24 mouse cellular contexts compared by ENCODE assay signal in genomic region chr11:87730652-87731310, GRCm38 (mm10). TPM values are rescaled to one million over a fixed set of nuclear protein-coding genes. Genes with fewer than 3 reads are reported as not detected.
DNase-seq lines count a peak whose midpoint lies in the region; ATAC-seq lines count a peak whose summit lies in the region.
"Had no signal": no experiment of that assay in that cellular context is flagged by ENCODE, and none has a peak within 500 bp of the region (broad histone marks: within the 10 kb centered on the region; RNA-seq: fewer than 3 reads in every experiment).

No protein-coding gene starts in this region.

- no peaks in the 10 kb centered on the region for H3K36me3 ChIP-seq in midbrain, embryonic 10.5 days
- H3K36me3 ChIP-seq in midbrain, embryonic 14.5 days (ENCODE audit: control insufficient read depth, insufficient read depth, low read length) = no peaks in the 10 kb centered on the region
- peaks cover 6% of the 10 kb centered on the region; the same call in 1 of the 2 replicates for H3K36me3 ChIP-seq in liver, embryonic 11.5 days (ENCODE audit: control insufficient read depth, insufficient read depth, low read length)
- H3K36me3 ChIP-seq: embryonic facial prominence, embryonic 15.5 days; forebrain, embryonic 12.5 days; heart, embryonic 12.5 days; hindbrain, embryonic 13.5 days; limb, embryonic 15.5 days had no signal

- peak overlapping the region; percentile 49; the same call in 1 of the 2 replicates for H3K27ac ChIP-seq in midbrain, embryonic 10.5 days (replicated peaks)
- no peak overlapping the region for H3K27ac ChIP-seq in midbrain, embryonic 14.5 days (replicated peaks; ENCODE audit: low read depth, low read length)
- H3K27ac ChIP-seq in liver, embryonic 11.5 days (ENCODE audit: low read depth, low read length) = peak overlapping the region; percentile 98
- H3K27ac ChIP-seq: embryonic facial prominence, embryonic 15.5 days; forebrain, embryonic 12.5 days; hindbrain, embryonic 13.5 days; limb, embryonic 15.5 days; stomach, postnatal 0 days had no signal

- H3K4me1 ChIP-seq in midbrain, embryonic 10.5 days = peaks cover 35% of the 10 kb centered on the region
- H3K4me1 ChIP-seq in midbrain, embryonic 14.5 days (ENCODE audit: control insufficient read depth, insufficient read depth, low read length) = peaks cover 11% of the 10 kb centered on the region
- peaks cover 79% of the 10 kb centered on the region for H3K4me1 ChIP-seq in liver, embryonic 11.5 days (replicated peaks; ENCODE audit: control insufficient read depth, insufficient read depth, low read length)

- no peak overlapping the region for H3K4me2 ChIP-seq in midbrain, embryonic 14.5 days (ENCODE audit: low read length)
- H3K4me2 ChIP-seq in liver, embryonic 11.5 days = peak overlapping the region; percentile 68
- H3K4me2 ChIP-seq: embryonic facial prominence, embryonic 15.5 days; forebrain, embryonic 12.5 days; heart, embryonic 12.5 days; hindbrain, embryonic 13.5 days; limb, embryonic 15.5 days had no signal

- H3K4me3 ChIP-seq in midbrain, embryonic 10.5 days = no peak overlapping the region
- no peak overlapping the region for H3K4me3 ChIP-seq in midbrain, embryonic 14.5 days (replicated peaks; ENCODE audit: low read depth, low read length)
- no peak overlapping the region; the same call in 1 of the 2 replicates for H3K4me3 ChIP-seq in liver, embryonic 11.5 days (ENCODE audit: low read depth, low read length)
- H3K4me3 ChIP-seq: embryonic facial prominence, embryonic 15.5 days; forebrain, embryonic 12.5 days; heart, embryonic 12.5 days; hindbrain, embryonic 13.5 days; limb, embryonic 15.5 days had no signal

- WGBS in midbrain, embryonic 10.5 days = 75% methylated on average over 10 of the region's 10 CpGs
- 75% methylated on average over 10 of the region's 10 CpGs for WGBS in midbrain, embryonic 14.5 days
- 69% methylated on average over 10 of the region's 10 CpGs for WGBS in liver, embryonic 11.5 days

- no peak for DNase-seq in midbrain, embryonic 10.5 days (ENCODE audit: low spot score)
- DNase-seq in midbrain, embryonic 14.5 days = no peak
- peak; percentile 49 for DNase-seq in ZHBTc4 (ENCODE audit: low read depth, low spot score)
- DNase-seq in liver, embryonic 11.5 days (ENCODE audit: low spot score) = no peak
- no peak for DNase-seq in adrenal gland, postnatal 25 days
- DNase-seq in spleen, adult 12 weeks (ENCODE audit: low spot score) = no peak
- DNase-seq in c-Kit-positive CD71-positive TER-119-positive erythroid progenitor cells, embryonic 14.5 days (ENCODE audit: low spot score) = no peak
- DNase-seq: adrenal gland, postnatal 14 days; cerebellum, adult 11-12 months; cerebellum, postnatal 14 days; gastrocnemius, postnatal 14 days; heart, postnatal 14 days; kidney, adult 9 months; kidney, postnatal 25 days; lung, postnatal 14 days; retina, postnatal 1 day had no signal

- ATAC-seq in midbrain, embryonic 14.5 days (ENCODE audit: low FRiP score, low TSS enrichment) = no peak
- no peak for ATAC-seq in liver, embryonic 11.5 days (replicated peaks; ENCODE audit: low FRiP score)
- ATAC-seq: Patski had no signal

- peaks cover 30% of the 10 kb centered on the region for H3K27me3 ChIP-seq in midbrain, embryonic 10.5 days (ENCODE audit: low read depth, poor library complexity, severe bottlenecking)
- 0 out of 2 replicates have a peak, but pooled peaks cover 3% of the 10 kb centered on the region for H3K27me3 ChIP-seq in midbrain, embryonic 14.5 days (ENCODE audit: control insufficient read depth, insufficient read depth, low read length)
- no peaks in the 10 kb centered on the region for H3K27me3 ChIP-seq in liver, embryonic 11.5 days (replicated peaks; ENCODE audit: control insufficient read depth, insufficient read depth, low read length)
- H3K27me3 ChIP-seq: CH12.LX; embryonic facial prominence, embryonic 15.5 days; limb, embryonic 15.5 days; Patski had no signal

- H3K9ac ChIP-seq in midbrain, embryonic 14.5 days (replicated peaks; ENCODE audit: low read length) = no peak overlapping the region
- H3K9ac ChIP-seq in liver, embryonic 11.5 days (ENCODE audit: low read depth, low read length) = peak overlapping the region; percentile 30; the same call in 1 of the 2 replicates
- H3K9ac ChIP-seq: embryonic facial prominence, embryonic 15.5 days; forebrain, embryonic 12.5 days; heart, embryonic 12.5 days; hindbrain, embryonic 13.5 days; limb, embryonic 15.5 days had no signal

- H3K9me3 ChIP-seq in midbrain, embryonic 10.5 days (replicated peaks) = no peaks in the 10 kb centered on the region
- H3K9me3 ChIP-seq in midbrain, embryonic 14.5 days (ENCODE audit: control insufficient read depth, low read length) = no peaks in the 10 kb centered on the region
- H3K9me3 ChIP-seq in liver, embryonic 11.5 days (ENCODE audit: control insufficient read depth, low read length) = no peaks in the 10 kb centered on the region
- H3K9me3 ChIP-seq: embryonic facial prominence, embryonic 15.5 days; forebrain, embryonic 12.5 days; heart, embryonic 12.5 days; hindbrain, embryonic 13.5 days; limb, embryonic 15.5 days had no signal

RNA-seq across cellular contexts. Expression of gene Supt4a, which starts 6.6 kb away (rescaled TPM):
- polyA plus RNA-seq in midbrain, embryonic 10.5 days (2016; fragmentation: Nextera tagmentation; extraction: Ambion mirVana) = 157 and 171 TPM in 2 replicates
- 150 and 163 TPM in 2 replicates for polyA plus RNA-seq in midbrain, embryonic 14.5 days (2014; fragmentation: Nextera tagmentation; extraction: Ambion mirVana)
- 233 and 240 TPM in 2 replicates for polyA plus RNA-seq in liver, embryonic 11.5 days (2014; fragmentation: Nextera tagmentation; extraction: Ambion mirVana)
- 59.0 and 84.6 TPM in 2 replicates for total RNA-seq in adrenal gland, postnatal 25 days (2021)

RNA-seq across cellular contexts. Expression of gene Tspoap1, which starts 29.6 kb away (rescaled TPM):
- 8.2 and 14.7 TPM in 2 replicates for polyA plus RNA-seq in midbrain, embryonic 10.5 days (2016; fragmentation: Nextera tagmentation; extraction: Ambion mirVana)
- 54.5 and 63.4 TPM in 2 replicates for polyA plus RNA-seq in midbrain, embryonic 14.5 days (2014; fragmentation: Nextera tagmentation; extraction: Ambion mirVana)
- 7.7 and 9.3 TPM in 2 replicates for polyA plus RNA-seq in liver, embryonic 11.5 days (2014; fragmentation: Nextera tagmentation; extraction: Ambion mirVana)
- 7.4 and 9.4 TPM in 2 replicates for total RNA-seq in adrenal gland, postnatal 25 days (2021)
